Mouse (Mus musculus) myocyte (in vitro differentiated cells): ENCODE measurements around the gene Leng8.

Experiments used
- MAX ChIP-seq: IDR thresholded peaks from one replicate; pipeline ENCODE4 v1.6.1; 2011; ENCODE audit warnings: low read depth, mild to moderate bottlenecking, control low read depth
- MYOD1 ChIP-seq, 3 experiments: IDR thresholded peaks; one replicate each; pipeline ENCODE4 v1.6.1; 2011; ENCODE audit warnings: control low read depth in 2 of 3, low read depth in 2 of 3, mild to moderate bottlenecking in 2 of 3, moderate library complexity in 1 of 3; ENCODE audit not compliant: insufficient read length in 2 of 3, control insufficient read depth in 1 of 3
- POLR2A ChIP-seq: IDR thresholded peaks from one replicate; pipeline ENCODE4 v1.6.1; 2011; ENCODE audit warnings: low read depth, mild to moderate bottlenecking, control low read depth, moderate library complexity; ENCODE audit not compliant: insufficient read length
- POLR2AphosphoS2 ChIP-seq: IDR thresholded peaks from one replicate; pipeline ENCODE4 v1.6.1; 2011; ENCODE audit warnings: low read depth, control low read depth; ENCODE audit not compliant: insufficient read length
- SRF ChIP-seq: IDR thresholded peaks from one replicate; pipeline ENCODE4 v1.6.1; 2011; ENCODE audit warnings: low read depth; ENCODE audit not compliant: control insufficient read depth, insufficient read length
- USF1 ChIP-seq: IDR thresholded peaks from one replicate; pipeline ENCODE4 v1.6.1; 2011; ENCODE audit warnings: low read depth, mild to moderate bottlenecking, control low read depth, moderate library complexity

GRCm38 (mm10) chr7:4087896-4088480 is 48.9 kb upstream of the Leng8 start:
- no peak for TF ChIP-seq MAX
- TF ChIP-seq POLR2A: no peak
- no peak for TF ChIP-seq POLR2AphosphoS2
- no peak for TF ChIP-seq MYOD1 (IDR thresholded peaks at IDR 0.05; ENCODE audit: control insufficient read depth in 1 of 3, insufficient read length in 2 of 3, low read depth in 2 of 3)
- no peak for TF ChIP-seq USF1
- TF ChIP-seq SRF: no peak
